Mouse (Mus musculus) lung, postnatal 36 days (tissue): ENCODE results near the gene Zfhx3.

Experiments used
- DNase-seq: peaks from one replicate; pipeline ENCODE4 v3.0.0; 2022; ENCODE audit warnings: mixed read lengths

The Zfhx3 gene

GRCm38 (mm10) chr8:108708833-108709387 is 766.5 kb downstream of the Zfhx3 start:
- DNase-seq: no peak

GRCm38 (mm10) chr8:108709441-108709840 is 767.0 kb downstream of the Zfhx3 start:
- no peak for DNase-seq

- no peak for DNase-seq
These were observed 767.6 kb downstream of the Zfhx3 start for GRCm38 (mm10) chr8:108709928-108710606.

- DNase-seq: no peak
These were observed 768.4 kb downstream of the Zfhx3 start for GRCm38 (mm10) chr8:108710607-108711489.

GRCm38 (mm10) chr8:108711490-108711793 is 769.0 kb downstream of the Zfhx3 start:
- no peak for DNase-seq

GRCm38 (mm10) chr8:108712001-108712411 is 769.6 kb downstream of the Zfhx3 start:
- no peak for DNase-seq

GRCm38 (mm10) chr8:108712607-108713006 is 770.2 kb downstream of the Zfhx3 start:
- DNase-seq: no peak

GRCm38 (mm10) chr8:108713346-108714142 is 771.1 kb downstream of the Zfhx3 start:
- no peak for DNase-seq

- no peak for DNase-seq
These were observed 771.7 kb downstream of the Zfhx3 start for GRCm38 (mm10) chr8:108714143-108714635.

- DNase-seq: peak; percentile 81
These were observed 772.4 kb downstream of the Zfhx3 start for GRCm38 (mm10) chr8:108714636-108715415.

- DNase-seq: peak; percentile 84
These were observed 773.0 kb downstream of the Zfhx3 start for GRCm38 (mm10) chr8:108715416-108715948.

GRCm38 (mm10) chr8:108716291-108716811 is 773.9 kb downstream of the Zfhx3 start:
- DNase-seq: no peak

- DNase-seq: no peak
These were observed 775.1 kb downstream of the Zfhx3 start for GRCm38 (mm10) chr8:108717545-108717944.

- peak; percentile 71 for DNase-seq
These were observed 775.6 kb downstream of the Zfhx3 start for GRCm38 (mm10) chr8:108718031-108718430.

GRCm38 (mm10) chr8:108720840-108721239 is 778.4 kb downstream of the Zfhx3 start:
- DNase-seq: no peak

- DNase-seq: peak; percentile 95
These were observed 780.4 kb downstream of the Zfhx3 start for GRCm38 (mm10) chr8:108722671-108723513.

GRCm38 (mm10) chr8:108723636-108724035 is 781.2 kb downstream of the Zfhx3 start:
- DNase-seq: no peak

GRCm38 (mm10) chr8:108724818-108725506 is 782.5 kb downstream of the Zfhx3 start:
- no peak for DNase-seq

- no peak for DNase-seq
These were observed 783.2 kb downstream of the Zfhx3 start for GRCm38 (mm10) chr8:108725631-108726030.
